Mouse (Mus musculus): ENCODE measurements around the gene Igdcc4.

DNA sequence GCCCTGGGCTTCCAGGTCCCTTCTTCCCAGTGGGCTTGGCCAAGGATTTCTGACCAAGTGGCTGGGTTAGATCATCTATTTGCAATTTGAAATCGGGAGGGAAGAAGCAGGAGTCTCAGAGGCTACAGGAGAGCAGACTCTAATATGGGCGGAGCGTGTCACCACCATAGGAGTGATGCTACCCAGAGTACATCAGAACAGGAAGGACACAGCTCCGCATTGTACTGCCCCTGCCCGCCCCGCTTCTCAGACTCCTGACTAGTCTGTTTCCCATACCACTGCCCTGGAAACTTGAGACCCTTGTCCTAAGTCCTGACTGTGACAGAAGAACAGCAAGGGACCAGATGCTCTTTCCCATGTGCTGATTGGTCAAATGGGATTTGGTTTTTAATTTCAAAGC is 56.3 kb downstream of the Igdcc4 start:
- TF ChIP-seq CTCF (IDR thresholded peaks at IDR 0.05; ENCODE audit: low read depth, low read length) (no peak), GATA1 (IDR thresholded peaks at IDR 0.05; ENCODE audit: borderline replicate concordance, low read length) (no peak), POLR2AphosphoS5 (IDR thresholded peaks at IDR 0.05; ENCODE audit: insufficient replicate concordance, low read depth, low read length) (no peak)
